Comparison of ENCODE assay signal across 8 mouse cellular contexts in the genomic region with DNA sequence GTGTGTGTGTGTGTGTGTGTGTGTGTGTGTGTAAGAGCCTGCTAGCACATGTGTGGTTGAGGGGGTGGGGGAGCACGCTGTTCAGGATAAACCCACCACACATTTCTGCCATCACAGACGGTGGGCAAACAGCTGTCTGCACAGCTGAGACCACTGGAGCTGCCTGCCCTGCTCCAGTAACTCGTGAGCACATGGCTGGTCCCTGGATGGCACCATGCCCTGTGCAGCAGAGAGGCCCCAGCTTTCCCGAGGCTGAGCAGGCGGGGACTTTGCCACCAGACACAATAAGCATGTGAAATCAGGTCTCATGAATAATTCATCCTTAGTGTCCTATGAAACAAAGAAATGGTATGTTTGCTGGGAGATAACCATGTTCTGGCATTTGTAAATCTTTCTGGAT.
DNase-seq lines count a peak whose midpoint lies in the region; ATAC-seq and TF ChIP-seq lines count a peak whose summit lies in the region.

No protein-coding gene starts in this region.

- peak overlapping the region; percentile 65; the same call in 1 of the 2 replicates for H3K27ac ChIP-seq in forebrain, postnatal 0 days (ENCODE audit: low read depth, low read length)

- no peaks in the 10 kb centered on the region for H3K9me3 ChIP-seq in forebrain, postnatal 0 days (ENCODE audit: low read length)

- peak; percentile 92 for ATAC-seq in forebrain, postnatal 0 days

- no peak overlapping the region for H3K4me3 ChIP-seq in forebrain, postnatal 0 days (ENCODE audit: low read depth, low read length)

- no peaks in the 10 kb centered on the region for H3K36me3 ChIP-seq in forebrain, postnatal 0 days (ENCODE audit: insufficient read depth)

- DNase-seq in frontal cortex, postnatal 14 days (ENCODE audit: low spot score in 2 of 2) = peak; percentile 27 to 34
- DNase-seq in frontal cortex, postnatal 36 days (ENCODE audit: low spot score in 2 of 2) = no peak
- peak; percentile 65 for DNase-seq in cerebellum, adult 11-12 months
- peak; percentile 88 for DNase-seq in forebrain, postnatal 0 days
- DNase-seq in layer of hippocampus, postnatal 10 days (ENCODE audit: low spot score in 2 of 2) = peak; percentile 75 to 81
- peak; percentile 50 for DNase-seq in right cerebral cortex, postnatal 25 days
- DNase-seq in urinary bladder, postnatal 4 days (ENCODE audit: low spot score in 2 of 2) = no peak
- DNase-seq in adrenal gland, adult (ENCODE audit: inconsistent age in 2 of 2, low spot score in 1 of 2) = no peak

- H3K4me1 ChIP-seq in forebrain, postnatal 0 days (ENCODE audit: insufficient read depth) = peaks cover 13% of the 10 kb centered on the region; the same call in 1 of the 2 replicates

- H3K27me3 ChIP-seq in forebrain, postnatal 0 days (ENCODE audit: insufficient read depth, low read length) = no peaks in the 10 kb centered on the region

- TF ChIP-seq CTCF in forebrain, postnatal 0 days (IDR thresholded peaks at IDR 0.05; ENCODE audit: low read depth) = no peak

- WGBS in forebrain, postnatal 0 days = 6% methylated on average over 5 of the region's 5 CpGs

- no peak overlapping the region; the same call in 1 of the 2 replicates for H3K4me2 ChIP-seq in forebrain, postnatal 0 days (ENCODE audit: low read depth)

- H3K9ac ChIP-seq in forebrain, postnatal 0 days = no peak overlapping the region

Comparison
In these comparisons a context has a peak if more than half of its experiments do, and no peak if none do; other contexts are left out.
1. DNase-seq: peak in frontal cortex, postnatal 14 days (2 of 2), cerebellum, adult 11-12 months (single experiment), forebrain, postnatal 0 days (single experiment), layer of hippocampus, postnatal 10 days (2 of 2) and right cerebral cortex, postnatal 25 days (single experiment); none in frontal cortex, postnatal 36 days (0 of 2), urinary bladder, postnatal 4 days (0 of 2) and adrenal gland, adult (0 of 2).